Mouse (Mus musculus) fibroblast of lung, adult 2 months (primary cell): ENCODE measurements around the gene Irf9.
A peak's percentile ranks its signal among the peaks of the same experiment; 100 is the strongest.

ENCODE experiments used
- DNase-seq: peaks from one replicate; pipeline ENCODE4 v3.0.0-alpha.2; 2011; ENCODE audit warnings: low read depth

Gene Irf9

GRCm38 (mm10) chr14:55581981-55582681 is 21.2 kb upstream of the Irf9 start:
- no peak for DNase-seq

- DNase-seq, result no peak
These were observed 19.1 kb upstream of the Irf9 start for GRCm38 (mm10) chr14:55584303-55584701.

DNA sequence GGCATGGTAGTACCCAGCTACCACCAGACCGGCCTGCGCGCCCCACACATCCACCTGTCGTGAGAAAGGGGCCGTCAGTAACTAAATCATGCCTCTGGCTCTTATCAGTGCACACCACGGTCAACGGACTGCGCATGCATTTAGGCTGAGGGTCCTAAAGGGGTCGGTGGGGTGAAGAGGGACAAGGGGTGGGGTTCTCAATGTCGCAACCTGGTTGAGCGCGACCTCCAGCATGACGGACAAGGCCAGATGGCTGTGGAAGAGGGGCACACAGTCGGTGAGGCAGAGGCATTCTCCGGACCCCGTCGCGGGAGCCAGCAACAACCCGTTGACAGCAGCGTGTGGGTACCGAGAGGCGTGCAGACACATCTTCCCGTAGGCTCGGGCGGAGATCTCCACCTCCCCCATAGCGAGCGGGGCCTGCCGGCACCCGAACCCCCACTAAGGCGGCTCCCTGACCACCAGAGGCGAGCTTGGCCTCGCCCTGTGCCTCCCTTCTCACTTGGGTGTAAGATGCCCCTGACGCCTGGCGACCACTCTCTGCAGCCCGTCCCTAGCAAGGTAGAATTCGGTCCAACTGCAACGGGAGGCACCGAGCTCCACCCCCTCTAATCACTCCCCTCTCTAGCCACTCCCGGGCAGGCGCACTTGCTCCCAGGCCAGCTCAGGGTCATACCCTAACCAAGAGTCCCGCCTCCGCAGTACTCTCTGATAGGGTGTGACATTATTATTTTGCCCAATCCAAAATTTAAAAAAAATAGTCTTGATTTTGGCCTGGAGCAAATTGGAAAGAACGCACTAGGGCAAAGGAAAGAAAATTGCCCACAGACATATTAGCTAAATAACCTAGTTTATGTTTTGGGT is 18.4 kb upstream of the Irf9 start, which contains the start of gene Emc9:
TSS of gene Emc9 (minus strand) at position 601 of the 864 bp plus-strand sequence.
- DNase-seq, result peak; percentile 58

GRCm38 (mm10) chr14:55585566-55585960 is 17.8 kb upstream of the Irf9 start:
- no peak for DNase-seq

- DNase-seq, result no peak
These were observed 17.2 kb upstream of the Irf9 start for GRCm38 (mm10) chr14:55586149-55586548.

GRCm38 (mm10) chr14:55589271-55589670 is 14.1 kb upstream of the Irf9 start:
- no peak for DNase-seq

GRCm38 (mm10) chr14:55589771-55590448 is 13.5 kb upstream of the Irf9 start:
- no peak for DNase-seq

DNA sequence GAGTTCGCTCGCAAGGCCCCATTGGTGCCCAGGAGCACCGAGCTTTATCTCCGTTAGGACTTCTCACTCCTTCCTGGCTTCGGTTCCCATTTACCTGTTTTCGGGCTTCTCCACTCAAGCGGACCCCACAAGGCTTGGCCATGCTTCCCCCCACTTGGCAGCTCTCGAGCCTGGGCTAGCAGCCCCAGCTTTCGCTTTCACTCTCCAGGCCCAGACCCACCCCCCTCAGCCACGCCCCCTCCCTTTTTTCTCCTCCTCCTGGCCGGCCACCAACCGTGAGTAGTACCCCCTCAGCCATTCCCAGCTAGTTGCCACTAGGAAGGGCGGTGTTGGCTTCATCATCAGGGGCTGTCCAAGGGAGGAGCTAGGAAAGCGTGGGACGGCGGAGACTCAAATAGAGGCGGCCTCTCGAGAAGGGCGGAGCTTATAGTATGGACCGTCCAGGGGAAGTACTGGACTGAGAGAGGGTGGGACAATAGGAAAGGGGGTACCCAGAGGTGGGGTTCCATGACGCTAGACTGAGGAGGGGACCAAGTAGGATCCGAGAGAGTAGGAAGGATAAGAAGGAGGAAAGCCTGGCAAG is 12.5 kb upstream of the Irf9 start, which contains the start of gene Psme2:
TSS of gene Psme2 (minus strand) at position 366 of the 583 bp plus-strand sequence.
- peak; percentile 97 for DNase-seq

- DNase-seq, result peak; percentile 86
These were observed 12.0 kb upstream of the Irf9 start, which contains the start of gene Rnf31 for GRCm38 (mm10) chr14:55591331-55591891. Gene Rnf31 (plus strand): TSS chr14:55591708.

DNA sequence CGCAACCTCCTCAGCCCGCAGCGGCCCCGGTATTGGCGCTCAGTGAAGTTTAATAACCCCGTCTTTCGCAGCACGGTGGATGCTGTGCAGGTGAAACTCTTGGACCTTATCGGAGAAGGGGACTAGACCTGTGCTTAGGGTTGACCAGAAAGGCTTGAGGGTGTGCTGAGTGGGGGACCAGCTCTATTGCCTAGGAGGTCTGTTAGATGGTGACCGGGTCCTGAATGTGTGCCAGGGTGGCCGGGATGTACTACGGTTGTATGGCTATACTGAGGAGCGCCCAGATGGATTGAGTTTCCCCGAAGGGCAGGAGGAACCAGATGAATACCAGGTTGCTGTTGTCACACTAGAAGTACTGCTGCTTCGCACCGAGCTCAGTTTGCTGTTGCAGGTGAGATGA is 11.1 kb upstream of the Irf9 start:
- DNase-seq, result no peak

DNA sequence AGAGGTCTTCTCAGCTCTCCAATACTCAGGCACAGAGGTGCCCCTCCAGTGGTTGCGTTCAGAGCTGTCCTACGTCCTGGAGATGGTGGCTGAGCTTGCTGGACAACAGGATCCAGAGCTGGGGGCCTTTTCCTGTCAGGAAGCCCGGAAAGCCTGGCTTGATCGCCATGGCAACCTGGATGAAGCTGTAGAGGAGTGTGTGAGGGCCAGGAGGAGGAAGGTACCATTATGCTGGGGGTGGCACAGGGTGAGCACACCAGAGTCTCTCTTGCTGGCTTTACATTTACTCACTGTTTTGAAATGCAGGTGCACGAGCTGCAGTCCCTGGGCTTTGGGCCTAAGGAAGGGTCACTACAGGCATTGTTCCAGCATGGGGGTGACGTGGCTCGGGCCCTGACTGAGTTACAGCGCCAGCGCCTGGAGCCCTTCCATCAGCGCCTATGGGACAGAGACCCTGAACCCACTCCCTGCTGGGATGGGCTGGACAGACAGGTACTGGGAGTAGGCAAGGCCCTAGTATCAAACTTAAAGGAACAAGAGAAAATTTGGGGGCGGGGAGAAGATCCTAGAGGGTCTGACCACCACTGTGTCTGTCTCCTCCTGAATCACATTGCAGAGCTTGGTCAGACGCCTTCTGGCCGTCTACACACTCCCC is 7.2 kb upstream of the Irf9 start:
- no peak for DNase-seq

GRCm38 (mm10) chr14:55598521-55599390 is 4.6 kb upstream of the Irf9 start:
- DNase-seq, result no peak

DNA sequence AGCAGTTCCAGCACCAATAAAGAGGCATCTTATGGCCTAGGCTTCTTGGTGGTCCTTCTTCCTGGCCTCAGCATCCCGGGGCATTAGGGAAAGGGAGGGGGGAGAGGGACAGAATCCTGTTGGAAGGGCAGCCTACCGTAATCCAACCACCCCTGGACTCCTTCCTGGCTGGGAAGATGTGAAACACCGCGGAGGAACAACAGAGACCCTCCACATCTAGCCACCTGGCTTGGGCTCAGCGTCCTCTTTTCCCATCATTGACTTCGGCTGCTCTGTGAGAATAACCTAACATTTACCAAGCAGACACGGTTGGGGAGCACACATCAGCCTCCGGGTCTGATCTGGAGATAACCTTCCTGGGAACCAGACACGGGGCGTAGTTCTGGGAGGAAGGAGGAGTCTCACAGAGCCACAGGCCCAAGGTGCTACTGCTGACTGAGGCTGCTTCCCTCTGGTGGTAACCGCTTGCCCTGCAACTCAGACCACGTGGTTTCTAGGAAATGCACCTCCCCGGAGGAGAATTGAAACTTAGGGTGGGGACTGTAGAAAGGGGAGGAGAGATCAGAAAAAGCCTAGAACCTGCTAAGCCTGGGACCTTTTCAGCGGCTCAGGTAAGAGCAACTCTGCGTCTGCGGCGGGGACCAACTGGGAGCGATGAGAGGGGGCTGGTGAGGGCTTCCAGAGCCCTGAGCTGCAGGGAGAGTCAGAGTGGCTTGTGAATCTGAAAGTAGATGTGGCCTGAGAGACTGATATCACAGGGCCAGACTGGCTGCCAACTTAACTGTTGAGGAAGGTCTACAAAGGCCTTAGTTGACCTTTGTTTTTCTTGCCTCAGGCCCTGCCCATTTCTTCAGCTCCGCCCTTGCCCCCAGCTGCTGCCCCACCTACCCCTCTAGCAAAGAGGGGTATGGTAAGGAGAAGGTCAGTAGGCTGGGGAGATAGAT is 534 bp downstream of the Irf9 start:
- DNase-seq, result peak; percentile 98

- DNase-seq, result no peak
These were observed 1.5 kb downstream of the Irf9 start for GRCm38 (mm10) chr14:55604823-55605222.

DNA sequence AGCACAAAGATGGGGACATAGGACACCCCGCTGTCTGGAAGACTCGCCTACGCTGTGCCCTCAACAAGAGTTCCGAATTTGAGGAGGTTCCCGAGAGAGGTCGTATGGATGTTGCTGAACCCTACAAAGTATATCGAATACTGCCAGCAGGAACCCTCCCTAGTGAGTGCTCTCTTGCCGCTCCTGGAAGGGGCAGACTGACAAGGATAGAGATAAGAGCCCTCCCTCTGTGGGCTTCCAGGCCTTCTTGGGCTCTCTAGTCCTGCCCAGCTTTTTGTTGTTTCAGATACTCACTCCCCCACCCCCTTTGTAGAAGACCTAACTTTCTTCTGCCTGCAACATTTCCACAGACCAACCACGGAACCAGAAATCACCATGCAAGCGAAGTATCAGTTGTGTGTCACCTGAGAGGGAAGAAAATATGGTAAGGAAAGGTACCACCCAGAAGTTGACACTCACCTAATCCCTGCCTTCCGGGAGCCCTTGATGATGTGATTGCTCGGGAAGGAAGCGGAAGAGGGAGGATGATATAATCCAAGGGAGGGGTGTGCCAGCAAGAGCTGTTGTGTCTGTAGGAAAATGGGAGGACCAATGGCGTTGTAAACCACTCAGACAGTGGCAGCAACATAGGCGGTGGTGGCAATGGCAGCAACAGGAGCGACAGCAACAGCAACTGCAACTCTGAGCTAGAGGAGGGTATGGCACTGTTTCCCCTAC is 2.5 kb downstream of the Irf9 start:
- DNase-seq, result no peak

DNA sequence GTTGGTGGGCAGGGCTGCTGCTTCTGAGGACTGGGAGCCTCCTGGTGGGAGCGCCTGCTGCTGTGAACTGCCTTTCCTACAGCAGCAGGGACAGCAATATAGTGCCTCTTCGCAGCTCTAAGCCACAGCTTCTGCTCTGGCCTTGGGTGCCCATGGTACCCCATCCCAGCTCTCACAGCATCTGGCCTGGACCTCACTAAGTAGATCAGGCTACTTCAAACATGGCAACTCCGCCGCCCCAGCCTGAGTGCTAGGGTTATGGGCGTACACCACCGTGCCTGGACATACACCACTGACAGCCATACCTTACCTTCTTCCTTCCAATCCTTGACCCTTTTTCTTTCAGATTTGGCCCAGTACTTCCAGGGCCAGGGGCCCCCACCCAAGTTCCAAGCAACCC is 5.0 kb downstream of the Irf9 start:
- no peak for DNase-seq

- DNase-seq, result no peak
These were observed 10.0 kb downstream of the Irf9 start for GRCm38 (mm10) chr14:55613346-55613745.

DNA sequence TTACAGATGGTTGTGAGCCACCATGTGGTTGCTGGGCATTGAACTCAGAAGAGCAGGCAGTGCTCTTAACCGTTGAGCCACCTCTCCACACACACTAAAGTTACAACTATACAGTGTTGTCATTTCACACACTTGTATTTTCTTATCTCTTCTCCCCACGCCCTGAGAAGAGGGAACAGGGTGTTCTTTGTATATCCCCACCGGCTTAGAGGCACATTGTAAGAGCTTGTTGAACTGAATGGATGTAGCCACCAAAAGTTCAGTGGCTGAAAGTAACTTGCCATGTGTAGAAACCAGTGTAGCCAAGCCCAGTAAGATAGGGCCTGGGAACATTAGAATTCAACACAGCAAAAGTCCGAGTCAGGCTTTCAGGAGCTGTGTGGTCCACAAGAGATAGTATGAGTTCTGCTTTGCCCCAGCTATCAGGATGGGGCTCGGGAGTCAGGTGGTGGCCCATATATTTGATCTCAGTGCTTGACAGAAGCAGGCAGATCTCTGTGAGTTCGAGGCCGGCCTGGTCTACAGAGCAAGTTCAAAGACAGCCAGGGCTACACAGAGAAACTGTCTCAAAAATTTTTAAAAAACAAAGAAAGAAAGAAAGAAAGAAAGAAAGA is 11.3 kb downstream of the Irf9 start:
- no peak for DNase-seq
